Mouse (Mus musculus) hindbrain, embryonic 15.5 days (tissue): ENCODE measurements at regions not wholly inside any gene's neighbourhood (a gene's known extent, or its start where the extent isn't known, plus 50 kb on each side); places are given as distances from the start of the nearest gene placed in this dataset.

ENCODE experiments used
- ATAC-seq: fragments of 200-750 bp; cut with Nextera tagmentation; 2 replicates; pipeline ENCODE4 v1.8.0; 2017; ENCODE audit warnings: low read depth, moderate number of reproducible peaks, moderate TSS enrichment; ENCODE audit not compliant: low FRiP score
- H3K27ac ChIP-seq: fragments of 300-500 bp; sonication (generic); replicated peaks from 2 replicates; pipeline ENCODE4 v1.5.1; 2015; ENCODE audit warnings: mild to moderate bottlenecking, inconsistent platforms
- H3K27me3 ChIP-seq: fragments of 300-500 bp; sonication (generic); 2 replicates; pipeline ENCODE4 v1.6.1; 2015; ENCODE audit warnings: control low read depth, inconsistent platforms
- H3K36me3 ChIP-seq: fragments of 300-500 bp; sonication (generic); 2 replicates; pipeline ENCODE4 v1.6.1; 2015; ENCODE audit warnings: control low read depth, inconsistent platforms
- H3K4me1 ChIP-seq: fragments of 300-500 bp; sonication (generic); replicated peaks from 2 replicates; pipeline ENCODE4 v1.6.1; 2015; ENCODE audit warnings: control low read depth, inconsistent platforms
- H3K4me2 ChIP-seq: fragments of 300-500 bp; sonication (generic); 2 replicates; pipeline ENCODE4 v1.6.1; 2015; ENCODE audit warnings: moderate library complexity, mild to moderate bottlenecking, inconsistent platforms
- H3K4me3 ChIP-seq: fragments of 300-500 bp; sonication (generic); 2 replicates; pipeline ENCODE4 v1.5.1; 2015; ENCODE audit warnings: mild to moderate bottlenecking, inconsistent platforms
- H3K9ac ChIP-seq: fragments of 300-500 bp; sonication (generic); 2 replicates; pipeline ENCODE4 v1.6.1; 2015; ENCODE audit warnings: inconsistent platforms
- H3K9me3 ChIP-seq: fragments of 300-500 bp; sonication (generic); 2 replicates; pipeline ENCODE4 v1.6.1; 2016; ENCODE audit warnings: control low read depth, inconsistent platforms
- WGBS: fragments of 180-500 bp; shearing (Covaris S2); methylation state at CpG from one replicate; pipeline ENCODE4 v1.1.7; 2015; 5-methylcytosine and 5-hydroxymethylcytosine counted together

DNA sequence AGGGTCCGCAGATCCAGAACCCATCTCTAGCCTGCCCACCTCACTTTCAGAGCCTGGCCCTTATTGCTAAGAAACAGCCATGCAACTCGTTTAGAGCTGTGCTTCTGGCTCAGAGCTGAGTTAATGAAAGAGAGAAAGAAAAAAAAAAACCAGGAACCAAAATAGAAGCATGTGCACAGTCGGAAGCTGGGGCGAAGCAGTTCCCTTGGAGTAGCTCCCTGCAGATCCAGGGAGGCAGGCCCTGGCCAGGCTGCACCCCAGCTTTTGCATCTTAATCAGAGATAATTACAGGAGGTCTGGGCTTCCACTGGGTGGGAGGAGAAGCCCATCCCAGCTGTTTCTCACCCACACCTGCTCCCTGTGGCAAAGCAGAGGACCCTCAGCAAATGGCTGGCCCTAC is 53.9 kb downstream of the Adra2c start:
- Histone ChIP-seq H3K36me3 (no peaks in the 10 kb centered on the region), H3K9me3 (no peaks in the 10 kb centered on the region), H3K4me1 (peaks cover 9% of the 10 kb centered on the region), H3K4me2 (no peak overlapping the region), H3K4me3 (no peak overlapping the region), H3K27ac (no peak overlapping the region), H3K9ac (no peak overlapping the region), H3K27me3 (no peaks in the 10 kb centered on the region)
- no peak for ATAC-seq
- 41% methylated on average over 4 of the region's 4 CpGs for WGBS

DNA sequence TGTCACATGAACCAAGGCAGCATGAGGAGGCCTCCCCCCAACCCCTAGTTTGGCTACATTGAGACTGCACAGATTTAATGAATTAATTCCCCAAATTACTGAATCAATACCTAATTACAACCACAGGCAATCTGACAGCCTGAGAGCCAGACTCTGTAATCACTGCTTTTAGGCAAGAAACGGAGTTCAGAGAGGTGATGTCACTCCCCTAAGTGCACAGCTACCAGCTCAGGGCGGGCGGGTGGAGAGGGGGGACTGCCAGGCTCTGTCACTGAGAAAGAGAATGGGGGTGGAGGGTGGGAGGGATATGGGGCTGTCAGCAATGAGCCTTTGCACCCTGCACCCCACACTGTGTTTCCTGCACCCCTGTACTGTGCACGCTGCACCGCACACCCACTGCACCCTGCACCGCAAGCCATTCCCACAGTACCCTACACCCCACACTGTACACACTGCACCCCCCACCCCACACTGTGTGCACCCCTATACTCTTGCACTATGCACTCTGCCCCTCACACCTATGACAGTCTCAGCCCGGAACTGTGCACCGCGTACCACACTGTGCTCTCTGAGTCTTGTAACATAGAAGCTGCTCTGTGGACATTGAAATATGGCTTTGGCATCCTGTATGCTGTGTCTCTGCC is 54.4 kb upstream of the Hmx1 start:
- H3K36me3 ChIP-seq, result no peaks in the 10 kb centered on the region
- peak; percentile 66; the same call in 1 of the 2 replicates for ATAC-seq
- no peaks in the 10 kb centered on the region for H3K9me3 ChIP-seq
- 88% methylated on average over 9 of the region's 9 CpGs for WGBS
- no peak overlapping the region for H3K27ac ChIP-seq
- H3K4me3 ChIP-seq, result no peak overlapping the region
- no peak overlapping the region for H3K9ac ChIP-seq
- no peaks in the 10 kb centered on the region for H3K27me3 ChIP-seq
- H3K4me1 ChIP-seq, result peaks cover 6% of the 10 kb centered on the region; the same call in 1 of the 2 replicates
- no peak overlapping the region for H3K4me2 ChIP-seq

DNA sequence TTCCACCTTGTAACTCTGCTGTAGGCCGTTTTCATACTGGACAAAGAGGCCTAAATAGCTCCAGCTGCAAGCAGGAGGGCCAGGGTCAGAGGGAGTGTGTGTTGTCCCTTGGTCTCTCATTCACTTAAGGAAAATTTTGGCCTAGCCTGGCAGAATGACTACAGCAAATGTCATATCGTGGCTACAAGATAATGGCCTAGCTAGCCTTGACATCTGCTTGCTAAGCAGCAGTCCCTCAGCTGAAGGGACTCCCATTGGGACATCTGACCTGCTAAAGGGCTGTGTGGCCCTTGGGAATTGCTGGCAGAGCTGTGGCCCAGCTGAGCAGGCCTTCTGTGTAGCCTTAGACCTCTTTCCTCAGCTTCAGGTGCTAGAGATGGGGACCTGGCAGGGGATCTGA is 53.8 kb upstream of the Hmx1 start:
- Histone ChIP-seq H3K27me3 (no peaks in the 10 kb centered on the region), H3K27ac (no peak overlapping the region), H3K4me3 (no peak overlapping the region), H3K4me2 (no peak overlapping the region), H3K4me1 (peaks cover 6% of the 10 kb centered on the region; the same call in 1 of the 2 replicates), H3K9me3 (no peaks in the 10 kb centered on the region), H3K9ac (no peak overlapping the region), H3K36me3 (no peaks in the 10 kb centered on the region)
- WGBS, result 51% methylated on average over 2 of the region's 2 CpGs
- no peak for ATAC-seq
